Mouse (Mus musculus): ENCODE data around the gene St6galnac1.

DNA sequence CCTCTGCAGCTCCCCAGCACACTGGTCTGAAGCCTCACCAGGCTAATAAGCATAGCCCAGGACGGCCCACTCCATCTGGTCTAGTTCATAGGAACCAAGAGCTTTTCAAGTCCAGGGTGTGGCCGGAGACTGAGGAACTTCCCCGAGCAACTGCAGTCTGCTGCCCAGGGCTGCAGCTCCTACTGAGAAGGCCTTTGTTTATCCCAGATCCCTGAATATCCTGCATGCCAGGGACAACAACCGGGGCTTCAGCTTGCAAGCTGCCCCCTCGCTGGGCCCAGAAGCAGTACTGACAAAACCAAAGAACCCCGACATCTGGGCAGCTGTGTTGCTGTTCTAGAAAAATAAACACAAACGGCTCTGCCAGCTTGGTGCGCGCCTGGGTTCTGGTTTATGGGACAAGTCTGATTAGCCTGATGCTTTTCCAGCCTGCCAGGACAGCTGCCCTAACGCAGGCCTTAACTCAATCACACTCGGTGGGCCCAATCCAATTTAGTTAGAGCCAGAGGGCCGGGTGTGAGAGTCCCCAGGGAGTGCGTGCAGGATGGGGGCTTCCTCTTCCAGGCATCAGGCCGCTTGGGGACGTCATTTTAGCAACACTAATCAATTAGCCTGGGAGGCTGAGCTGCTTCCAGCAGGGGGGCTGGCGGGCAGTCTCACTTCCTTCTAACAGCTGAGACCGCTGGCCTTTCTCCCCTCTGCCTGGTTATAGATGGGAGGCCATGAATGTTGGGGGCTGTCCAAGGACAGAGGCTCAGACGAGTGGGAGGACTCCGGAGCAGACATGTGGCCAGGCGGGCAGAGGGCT, 39.0 kb upstream of the St6galnac1 start:
- no peak for TF ChIP-seq CTCF (IDR thresholded peaks at IDR 0.05; ENCODE audit: low read depth, low read length)
- TF ChIP-seq POLR2A (IDR thresholded peaks at IDR 0.05; ENCODE audit: insufficient read depth, low read length) = no peak
- TF ChIP-seq EP300 (IDR thresholded peaks at IDR 0.05; ENCODE audit: insufficient read depth, low read depth, low read length) = peak; percentile 52

Data from ES-Bruce4 (cell line).